In the genomic region with DNA sequence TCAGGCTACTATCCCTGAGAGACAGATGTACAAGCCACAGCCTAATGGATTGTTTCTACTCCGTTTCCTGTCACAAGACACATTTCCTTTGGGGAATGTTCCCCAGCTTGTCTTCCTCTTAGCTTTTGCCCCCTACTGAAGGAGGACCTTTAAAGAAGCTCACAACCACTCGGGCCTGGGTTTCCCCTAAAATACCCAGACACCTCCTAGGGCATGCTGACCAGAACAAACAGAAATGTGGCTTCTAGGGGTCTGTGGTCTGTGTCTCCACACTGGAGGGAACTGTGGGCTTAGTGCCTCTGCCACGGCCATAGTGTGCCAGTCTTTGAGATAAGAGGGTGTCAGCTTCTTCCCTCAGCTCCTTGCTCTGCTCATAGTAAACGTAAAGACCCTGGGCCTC, we compare ENCODE assay signal across 8 mouse cellular contexts. TPM values are rescaled to one million over a fixed set of nuclear protein-coding genes. Genes with fewer than 3 reads are reported as not detected.
DNase-seq lines count a peak whose midpoint lies in the region; ATAC-seq and TF ChIP-seq lines count a peak whose summit lies in the region.
"Had no signal": no experiment of that assay in that cellular context is flagged by ENCODE, and none has a peak within 500 bp of the region (broad histone marks: within the 10 kb centered on the region; RNA-seq: fewer than 3 reads in every experiment).

No protein-coding gene starts in this region.

- H3K4me1 ChIP-seq in lung, embryonic 14.5 days (ENCODE audit: insufficient read depth): peaks cover 20% of the 10 kb centered on the region
- H3K4me1 ChIP-seq in embryonic facial prominence, embryonic 12.5 days: peaks cover 23% of the 10 kb centered on the region
- peaks cover 38% of the 10 kb centered on the region for H3K4me1 ChIP-seq in intestine, embryonic 15.5 days (replicated peaks)
- H3K4me1 ChIP-seq in neural tube, embryonic 12.5 days: peaks cover 35% of the 10 kb centered on the region

- peak overlapping the region; percentile 90 for H3K4me2 ChIP-seq in lung, embryonic 14.5 days
- peak overlapping the region; percentile 81; the same call in 1 of the 2 replicates for H3K4me2 ChIP-seq in embryonic facial prominence, embryonic 12.5 days (replicated peaks)
- peak overlapping the region; percentile 85 for H3K4me2 ChIP-seq in intestine, embryonic 15.5 days (replicated peaks)
- peak overlapping the region; percentile 79 for H3K4me2 ChIP-seq in neural tube, embryonic 12.5 days (replicated peaks)

- H3K9me3 ChIP-seq in lung, embryonic 14.5 days (ENCODE audit: low read depth, low read length): no peaks in the 10 kb centered on the region
- no peaks in the 10 kb centered on the region for H3K9me3 ChIP-seq in embryonic facial prominence, embryonic 12.5 days
- H3K9me3 ChIP-seq in intestine, embryonic 15.5 days: no peaks in the 10 kb centered on the region
- no peaks in the 10 kb centered on the region for H3K9me3 ChIP-seq in neural tube, embryonic 12.5 days

- H3K4me3 ChIP-seq in lung, embryonic 14.5 days (ENCODE audit: low read depth, low read length): no peak overlapping the region
- H3K4me3 ChIP-seq in embryonic facial prominence, embryonic 12.5 days: no peak overlapping the region
- peak overlapping the region; percentile 91; the same call in 1 of the 2 replicates for H3K4me3 ChIP-seq in intestine, embryonic 15.5 days (replicated peaks)
- no peak overlapping the region for H3K4me3 ChIP-seq in neural tube, embryonic 12.5 days

- H3K27me3 ChIP-seq in lung, embryonic 14.5 days (ENCODE audit: insufficient read depth, low read length): no peaks in the 10 kb centered on the region
- no peaks in the 10 kb centered on the region for H3K27me3 ChIP-seq in embryonic facial prominence, embryonic 12.5 days
- no peaks in the 10 kb centered on the region for H3K27me3 ChIP-seq in intestine, embryonic 15.5 days (replicated peaks)
- H3K27me3 ChIP-seq in neural tube, embryonic 12.5 days (replicated peaks): no peaks in the 10 kb centered on the region

- TF ChIP-seq CTCF in lung, embryonic 14.5 days (IDR thresholded peaks at IDR 0.05; ENCODE audit: low read depth): no peak

- H3K36me3 ChIP-seq in lung, embryonic 14.5 days (ENCODE audit: insufficient read depth): peaks cover 35% of the 10 kb centered on the region
- peaks cover 33% of the 10 kb centered on the region for H3K36me3 ChIP-seq in embryonic facial prominence, embryonic 12.5 days
- H3K36me3 ChIP-seq in intestine, embryonic 15.5 days: peaks cover 16% of the 10 kb centered on the region
- H3K36me3 ChIP-seq in neural tube, embryonic 12.5 days: peaks cover 35% of the 10 kb centered on the region

- peak overlapping the region; percentile 75; the same call in 1 of the 2 replicates for H3K9ac ChIP-seq in lung, embryonic 14.5 days
- H3K9ac ChIP-seq in embryonic facial prominence, embryonic 12.5 days: peak overlapping the region; percentile 77; the same call in 1 of the 2 replicates
- peak overlapping the region; percentile 35 for H3K9ac ChIP-seq in intestine, embryonic 15.5 days
- H3K9ac ChIP-seq in neural tube, embryonic 12.5 days: peak overlapping the region; percentile 81; the same call in 1 of the 2 replicates

- 48% methylated on average over 4 of the region's 4 CpGs for WGBS in lung, embryonic 14.5 days
- 69% methylated on average over 4 of the region's 4 CpGs for WGBS in embryonic facial prominence, embryonic 12.5 days
- WGBS in intestine, embryonic 15.5 days: 49% methylated on average over 4 of the region's 4 CpGs
- 73% methylated on average over 4 of the region's 4 CpGs for WGBS in neural tube, embryonic 12.5 days

- no peak for DNase-seq in lung, embryonic 14.5 days
- no peak for DNase-seq in lung, postnatal 25 days (ENCODE audit: low spot score)
- no peak for DNase-seq in embryo, embryonic 11 days
- DNase-seq in frontal cortex, postnatal 10 days (ENCODE audit: low spot score in 2 of 2): no peak
- DNase-seq: retina, postnatal 1 day had no signal

- peak overlapping the region; percentile 68; the same call in 1 of the 2 replicates for H3K27ac ChIP-seq in lung, embryonic 14.5 days (ENCODE audit: low read depth)
- peak overlapping the region; percentile 91; the same call in 1 of the 2 replicates for H3K27ac ChIP-seq in embryonic facial prominence, embryonic 12.5 days
- peak overlapping the region; percentile 99; the same call in 1 of the 2 replicates for H3K27ac ChIP-seq in intestine, embryonic 15.5 days
- H3K27ac ChIP-seq in neural tube, embryonic 12.5 days: no peak overlapping the region

- ATAC-seq in lung, embryonic 14.5 days (ENCODE audit: insufficient read depth): no peak
- no peak for ATAC-seq in embryonic facial prominence, embryonic 12.5 days (ENCODE audit: insufficient number of reproducible peaks, insufficient read depth, low FRiP score, low TSS enrichment)
- no peak for ATAC-seq in intestine, embryonic 15.5 days
- ATAC-seq in neural tube, embryonic 12.5 days (ENCODE audit: low FRiP score, low read depth): no peak

RNA-seq across cellular contexts. Expression of a gene that starts 2.6 kb away (rescaled TPM):
- polyA plus RNA-seq in lung, embryonic 14.5 days (2014; fragmentation: Nextera tagmentation; extraction: Ambion mirVana): 9.2 and 11.7 TPM in 2 replicates
- polyA plus RNA-seq in embryonic facial prominence, embryonic 12.5 days (2016; fragmentation: Nextera tagmentation; extraction: Ambion mirVana): 9.2 and 11.8 TPM in 2 replicates
- 7.4 and 8.0 TPM in 2 replicates for polyA plus RNA-seq in intestine, embryonic 15.5 days (2015; fragmentation: Nextera tagmentation; extraction: Ambion mirVana)
- polyA plus RNA-seq in neural tube, embryonic 12.5 days (2016; fragmentation: Nextera tagmentation; extraction: Ambion mirVana): 8.9 and 9.4 TPM in 2 replicates

RNA-seq across cellular contexts. Expression of a gene that starts 2.7 kb away (rescaled TPM):
- 32.1 and 40.5 TPM in 2 replicates for polyA plus RNA-seq in lung, embryonic 14.5 days (2014; fragmentation: Nextera tagmentation; extraction: Ambion mirVana)
- polyA plus RNA-seq in embryonic facial prominence, embryonic 12.5 days (2016; fragmentation: Nextera tagmentation; extraction: Ambion mirVana): 30.8 and 34.0 TPM in 2 replicates
- polyA plus RNA-seq in intestine, embryonic 15.5 days (2015; fragmentation: Nextera tagmentation; extraction: Ambion mirVana): 34.7 and 36.3 TPM in 2 replicates
- 29.4 and 32.5 TPM in 2 replicates for polyA plus RNA-seq in neural tube, embryonic 12.5 days (2016; fragmentation: Nextera tagmentation; extraction: Ambion mirVana)

RNA-seq across cellular contexts. Expression of a gene that starts 2.8 kb away (rescaled TPM):
- polyA plus RNA-seq in lung, embryonic 14.5 days (2014; fragmentation: Nextera tagmentation; extraction: Ambion mirVana): 0.19 TPM in 1 of 2 replicates, not detected in the other
- polyA plus RNA-seq in embryonic facial prominence, embryonic 12.5 days (2016; fragmentation: Nextera tagmentation; extraction: Ambion mirVana): 0.22 and 0.36 TPM in 2 replicates
- 0.15 TPM in 1 of 2 replicates, not detected in the other for polyA plus RNA-seq in intestine, embryonic 15.5 days (2015; fragmentation: Nextera tagmentation; extraction: Ambion mirVana)
- polyA plus RNA-seq in neural tube, embryonic 12.5 days (2016; fragmentation: Nextera tagmentation; extraction: Ambion mirVana): 0.11 and 0.39 TPM in 2 replicates

RNA-seq across cellular contexts. Expression of a gene that starts 9.5 kb away (rescaled TPM):
- polyA plus RNA-seq in lung, embryonic 14.5 days (2014; fragmentation: Nextera tagmentation; extraction: Ambion mirVana): 6.4 and 8.1 TPM in 2 replicates
- polyA plus RNA-seq in embryonic facial prominence, embryonic 12.5 days (2016; fragmentation: Nextera tagmentation; extraction: Ambion mirVana): 6.6 and 6.8 TPM in 2 replicates
- 5.5 and 8.9 TPM in 2 replicates for polyA plus RNA-seq in intestine, embryonic 15.5 days (2015; fragmentation: Nextera tagmentation; extraction: Ambion mirVana)
- 7.6 and 9.5 TPM in 2 replicates for polyA plus RNA-seq in neural tube, embryonic 12.5 days (2016; fragmentation: Nextera tagmentation; extraction: Ambion mirVana)

RNA-seq across cellular contexts. Expression of a gene that starts 13.9 kb away (rescaled TPM):
- polyA plus RNA-seq in lung, embryonic 14.5 days (2014; fragmentation: Nextera tagmentation; extraction: Ambion mirVana): 0.08 TPM in 1 of 2 replicates, not detected in the other
- 0.18 and 0.34 TPM in 2 replicates for polyA plus RNA-seq in embryonic facial prominence, embryonic 12.5 days (2016; fragmentation: Nextera tagmentation; extraction: Ambion mirVana)
- polyA plus RNA-seq in intestine, embryonic 15.5 days (2015; fragmentation: Nextera tagmentation; extraction: Ambion mirVana): 0.13 and 0.18 TPM in 2 replicates
- polyA plus RNA-seq in neural tube, embryonic 12.5 days (2016; fragmentation: Nextera tagmentation; extraction: Ambion mirVana): 0.19 and 0.29 TPM in 2 replicates
